Mouse (Mus musculus) CH12.LX (cell line): ENCODE results near the gene Gimap7. TPM values are rescaled to one million over a fixed set of nuclear protein-coding genes. Genes with fewer than 3 reads are reported as not detected.

Source experiments
- DNase-seq: peaks from one replicate; pipeline ENCODE4 v3.0.0-alpha.2; 2013; ENCODE audit errors: extremely low read depth
- H3K27ac ChIP-seq: 2 replicates; pipeline ENCODE4 v1.5.1; 2012; ENCODE audit warnings: low read depth, mild to moderate bottlenecking, control low read depth, moderate library complexity; ENCODE audit not compliant: insufficient read depth
- H3K27me3 ChIP-seq: replicated peaks from 2 replicates; pipeline ENCODE3; 2012; ENCODE audit warnings: inconsistent platforms
- H3K36me3 ChIP-seq, 2 experiments: replicated peaks in 1 of 2; 2 replicates each; pipeline versions ENCODE3 to v1.6.1; 2012; ENCODE audit warnings: inconsistent platforms in 1 of 2, low read length in 1 of 2, mild to moderate bottlenecking in 1 of 2, mixed read lengths in 1 of 2, moderate library complexity in 1 of 2; ENCODE audit not compliant: control insufficient read depth in 1 of 2, insufficient read depth in 1 of 2
- H3K4me1 ChIP-seq, 2 experiments: 2 replicates each; pipeline ENCODE4 v1.6.1; 2012; ENCODE audit warnings: inconsistent platforms in 1 of 2, moderate library complexity in 1 of 2; ENCODE audit not compliant: insufficient read depth in 2 of 2, control insufficient read depth in 1 of 2
- H3K4me2 ChIP-seq: 2 replicates; pipeline ENCODE4 v1.6.1; 2012; ENCODE audit warnings: low read depth, mild to moderate bottlenecking, control low read depth; ENCODE audit not compliant: poor library complexity, insufficient read depth, severe bottlenecking
- H3K4me3 ChIP-seq, 3 experiments: fragments of 150-350 bp in 1 of 3; sonication (generic) in 1 of 3; replicated peaks in 1 of 3; 2 replicates each; pipeline versions ENCODE3 to v1.5.1; 2011 to 2012; ENCODE audit warnings: low read depth in 2 of 3, low read length in 2 of 3, mild to moderate bottlenecking in 2 of 3, moderate library complexity in 2 of 3, control low read depth in 1 of 3, improper control_type of control experiment in 1 of 3, inconsistent platforms in 1 of 3, mixed read lengths in 1 of 3; ENCODE audit not compliant: poor library complexity in 1 of 3
- H3K79me2 ChIP-seq: replicated peaks from 2 replicates; pipeline ENCODE4 v1.6.1; 2012; ENCODE audit warnings: mild to moderate bottlenecking, moderate library complexity; ENCODE audit not compliant: control insufficient read depth, poor library complexity, insufficient read depth, severe bottlenecking; ENCODE audit errors: extremely low read depth
- H3K9ac ChIP-seq: 2 replicates; pipeline ENCODE4 v1.6.1; 2012; ENCODE audit warnings: low read depth, mild to moderate bottlenecking, control low read depth, moderate library complexity; ENCODE audit not compliant: insufficient read depth
- H3K9me3 ChIP-seq: replicated peaks from 2 replicates; pipeline ENCODE3; 2012; ENCODE audit warnings: low read length, inconsistent platforms, mixed read lengths
- BHLHE40 ChIP-seq: IDR thresholded peaks from 2 replicates; pipeline ENCODE4 v1.6.1; 2011; ENCODE audit warnings: mild to moderate bottlenecking, low read depth, low read length, improper control_type of control experiment
- CHD1 ChIP-seq: IDR thresholded peaks from 2 replicates; pipeline ENCODE4 v1.6.1; 2012; ENCODE audit warnings: low read depth, low read length, improper control_type of control experiment, inconsistent platforms
- CHD2 ChIP-seq: IDR thresholded peaks from 2 replicates; pipeline ENCODE4 v1.6.1; 2011; ENCODE audit warnings: low read length, improper control_type of control experiment
- CTCF ChIP-seq, 2 experiments: IDR thresholded peaks in 1 of 2; conservative IDR thresholded peaks in 1 of 2; 2 replicates each; pipeline ENCODE4 v1.5.1; 2011 to 2012; ENCODE audit warnings: low read depth in 2 of 2, low read length in 2 of 2, improper control_type of control experiment in 1 of 2, inconsistent platforms in 1 of 2, mild to moderate bottlenecking in 1 of 2, moderate library complexity in 1 of 2
- E2F4 ChIP-seq: IDR thresholded peaks from 2 replicates; pipeline ENCODE4 v1.6.1; 2011; ENCODE audit warnings: low read depth, low read length, improper control_type of control experiment; ENCODE audit not compliant: insufficient replicate concordance
- ELF1 ChIP-seq: IDR thresholded peaks from 2 replicates; pipeline ENCODE4 v1.6.1; 2014; ENCODE audit warnings: low read depth, mild to moderate bottlenecking, inconsistent platforms, low read length, improper control_type of control experiment
- EP300 ChIP-seq: IDR thresholded peaks from 2 replicates; pipeline ENCODE4 v1.6.1; 2011; ENCODE audit warnings: low read length, improper control_type of control experiment
- ETS1 ChIP-seq: conservative IDR thresholded peaks from 2 replicates; pipeline ENCODE4 v1.6.1; 2012; ENCODE audit warnings: low read depth, mild to moderate bottlenecking, inconsistent platforms, low read length, improper control_type of control experiment, moderate library complexity
- GABPA ChIP-seq: IDR thresholded peaks from 2 replicates; pipeline ENCODE4 v1.6.1; 2012; ENCODE audit warnings: low read depth, low read length, improper control_type of control experiment, inconsistent platforms; ENCODE audit not compliant: insufficient replicate concordance
- HCFC1 ChIP-seq: IDR thresholded peaks from 2 replicates; pipeline ENCODE4 v1.6.1; 2012; ENCODE audit warnings: low read depth, mild to moderate bottlenecking, inconsistent platforms, low read length, improper control_type of control experiment
- IRF4 ChIP-seq: IDR thresholded peaks from 2 replicates; pipeline ENCODE4 v1.6.1; 2014; ENCODE audit warnings: low read depth, mild to moderate bottlenecking, inconsistent platforms, low read length, improper control_type of control experiment
- JUN ChIP-seq: IDR thresholded peaks from 2 replicates; pipeline ENCODE4 v1.6.1; 2011; ENCODE audit warnings: low read depth, mild to moderate bottlenecking, low read length, improper control_type of control experiment, moderate library complexity; ENCODE audit not compliant: insufficient read depth
- JUND ChIP-seq: conservative IDR thresholded peaks from 2 replicates; pipeline ENCODE4 v1.6.1; 2011; ENCODE audit warnings: low read depth, low read length, improper control_type of control experiment
- KAT2A ChIP-seq: IDR thresholded peaks from 2 replicates; pipeline ENCODE4 v1.6.1; 2012; ENCODE audit warnings: low read length, improper control_type of control experiment, inconsistent platforms; ENCODE audit not compliant: insufficient replicate concordance
- MAFK ChIP-seq: IDR thresholded peaks from 2 replicates; pipeline ENCODE4 v1.6.1; 2011; ENCODE audit warnings: low read length, improper control_type of control experiment; ENCODE audit not compliant: insufficient replicate concordance
- MAX ChIP-seq: IDR thresholded peaks from 2 replicates; pipeline ENCODE4 v1.6.1; 2011; ENCODE audit warnings: low read length, improper control_type of control experiment
- MAZ ChIP-seq: IDR thresholded peaks from 2 replicates; pipeline ENCODE4 v1.6.1; 2012; ENCODE audit warnings: low read depth, mild to moderate bottlenecking, inconsistent platforms, low read length, improper control_type of control experiment, moderate library complexity
- MEF2A ChIP-seq: IDR thresholded peaks from 2 replicates; pipeline ENCODE4 v1.6.1; 2014; ENCODE audit warnings: low read depth, mild to moderate bottlenecking, inconsistent platforms, low read length, improper control_type of control experiment, borderline replicate concordance
- MXI1 ChIP-seq: IDR thresholded peaks from 2 replicates; pipeline ENCODE4 v1.6.1; 2011; ENCODE audit warnings: mild to moderate bottlenecking, low read depth, low read length, improper control_type of control experiment
- MYC ChIP-seq: IDR thresholded peaks from 2 replicates; pipeline ENCODE4 v1.6.1; 2011; ENCODE audit warnings: low read depth, mild to moderate bottlenecking, improper control_type of control experiment, low read length
- NELFE ChIP-seq: IDR thresholded peaks from 2 replicates; pipeline ENCODE4 v1.6.1; 2011; ENCODE audit warnings: low read depth, low read length, improper control_type of control experiment
- NRF1 ChIP-seq: IDR thresholded peaks from 2 replicates; pipeline ENCODE4 v1.6.1; 2014; ENCODE audit warnings: low read depth, mild to moderate bottlenecking, inconsistent platforms, low read length, improper control_type of control experiment, moderate library complexity
- PAX5 ChIP-seq: IDR thresholded peaks from 2 replicates; pipeline ENCODE4 v1.6.1; 2012; ENCODE audit warnings: low read length, inconsistent platforms, mixed read lengths
- POLR2A ChIP-seq: IDR thresholded peaks from 2 replicates; pipeline ENCODE4 v1.6.1; 2011; ENCODE audit warnings: low read depth, mild to moderate bottlenecking, improper control_type of control experiment, low read length
- RAD21 ChIP-seq: IDR thresholded peaks from 2 replicates; pipeline ENCODE4 v1.6.1; 2011; ENCODE audit warnings: low read depth, mild to moderate bottlenecking, low read length, improper control_type of control experiment, moderate library complexity
- RCOR1 ChIP-seq: conservative IDR thresholded peaks from 2 replicates; pipeline ENCODE4 v1.6.1; 2012; ENCODE audit warnings: low read depth, mild to moderate bottlenecking, inconsistent platforms, low read length, improper control_type of control experiment
- SIN3A ChIP-seq: IDR thresholded peaks from 2 replicates; pipeline ENCODE4 v1.6.1; 2012; ENCODE audit warnings: low read length, improper control_type of control experiment, inconsistent platforms
- SMC3 ChIP-seq: IDR thresholded peaks from 2 replicates; pipeline ENCODE4 v1.6.1; 2011; ENCODE audit warnings: low read depth, low read length, improper control_type of control experiment
- TBP ChIP-seq: conservative IDR thresholded peaks from 2 replicates; pipeline ENCODE4 v1.6.1; 2011; ENCODE audit warnings: low read depth, low read length, improper control_type of control experiment
- TCF12 ChIP-seq: IDR thresholded peaks from 2 replicates; pipeline ENCODE4 v1.6.1; 2014; ENCODE audit warnings: low read depth, mild to moderate bottlenecking, inconsistent platforms, low read length, improper control_type of control experiment
- UBTF ChIP-seq: IDR thresholded peaks from 2 replicates; pipeline ENCODE4 v1.6.1; 2012; ENCODE audit warnings: low read depth, mild to moderate bottlenecking, inconsistent platforms, low read length, improper control_type of control experiment, moderate library complexity
- USF1 ChIP-seq: IDR thresholded peaks from 2 replicates; pipeline ENCODE4 v1.6.1; 2014; ENCODE audit warnings: low read depth, mild to moderate bottlenecking, inconsistent platforms, low read length, improper control_type of control experiment
- USF2 ChIP-seq: conservative IDR thresholded peaks from 2 replicates; pipeline ENCODE4 v1.6.1; 2011; ENCODE audit warnings: low read depth, low read length, improper control_type of control experiment
- ZC3H11A ChIP-seq: IDR thresholded peaks from 2 replicates; pipeline ENCODE4 v1.6.1; 2012; ENCODE audit warnings: low read depth, mild to moderate bottlenecking, inconsistent platforms, low read length, improper control_type of control experiment
- ZKSCAN1 ChIP-seq: IDR thresholded peaks from 2 replicates; pipeline ENCODE4 v1.6.1; 2012; ENCODE audit warnings: low read depth, inconsistent platforms, low read length, improper control_type of control experiment, borderline replicate concordance
- ZMIZ1 ChIP-seq: IDR thresholded peaks from 2 replicates; pipeline ENCODE4 v1.6.1; 2012; ENCODE audit warnings: low read depth, mild to moderate bottlenecking, inconsistent platforms, low read length, improper control_type of control experiment
- ZNF384 ChIP-seq: IDR thresholded peaks from 2 replicates; pipeline ENCODE4 v1.6.1; 2012; ENCODE audit warnings: low read depth, low read length, improper control_type of control experiment, inconsistent platforms
- dilution Hi-C: fragments of 300-500 bp; cut with MboI; formaldehyde crosslinking; loops from 2 replicates; pipeline ENCODE4 v1.14.3; 2020; ENCODE audit warnings: low sequenced_read_pairs; ENCODE audit not compliant: extremely low pct_unique_long_range_greater_than_20kb, extremely low pct_ligation_motif_present
- in situ Hi-C: fragments of 300-500 bp; cut with MboI; formaldehyde crosslinking; loops from 3 replicates; pipeline ENCODE4 v1.14.3; 2019; ENCODE audit warnings: low sequenced_read_pairs, low pct_ligation_motif_present, low pct_unique_long_range_greater_than_20kb, mixed read lengths
- polyA plus RNA-seq: library from polyadenylated mRNA; unstranded; fragments of >175 nt; gene quantifications from 2 replicates; pipeline ENCODE4 v1.2.1, GENCODE M21; 2012; ENCODE audit warnings: low read depth; ENCODE audit not compliant: insufficient read length
- total RNA-seq, 2 experiments: library from RNA; depleted of rRNA; stranded (reverse); fragments of 300-350 nt in 1 of 2; fragments of >200 nt in 1 of 2; gene quantifications; 2 replicates each; pipeline ENCODE4 v1.2.3; 2012 to 2014

The Gimap7 gene
- total and polyA plus RNA-seq, 3 experiments, result 4.2 to 14.5 (median 7.0) TPM

GRCm38 (mm10) chr6:48738961-48739779 lies 20.7 kb downstream of the Gimap7 start, which contains the start of gene Gimap1:
TSS of gene Gimap1 (plus strand) at chr6:48739054.
- peaks cover 16 to 61% of the 10 kb centered on the region in 2 experiments for H3K4me1 ChIP-seq
- H3K9me3 ChIP-seq, result peaks cover 11% of the 10 kb centered on the region
- peak within 1 kb of the TSS; percentile 66 to 91 (median 72) for H3K4me3 ChIP-seq
- dilution Hi-C loops (no loop called here), in situ Hi-C loops (loop anchor here (5.0 kb wide), 1 partner anchor 37 kb away; no protein-coding TSS in a partner anchor)
- peak; percentile 81 for DNase-seq
- peak within 1 kb of the TSS; percentile 82 for H3K9ac ChIP-seq
- H3K27me3 ChIP-seq, result no peaks in the 10 kb centered on the region
- H3K79me2 ChIP-seq, result peaks cover 62% of the 10 kb centered on the region
- peak within 1 kb of the TSS; percentile 89 for H3K4me2 ChIP-seq
- peak within 1 kb of the TSS; percentile 93 for H3K27ac ChIP-seq
- H3K36me3 ChIP-seq, result peaks cover 24 to 34% of the 10 kb centered on the region in 2 experiments
- TF ChIP-seq KAT2A (peak; percentile 42; the same call in 1 of the 2 replicates), BHLHE40 (peak; percentile 20; the same call in 1 of the 2 replicates), ETS1 (0 out of 2 replicates have a peak, but pooled peaks have one; percentile 25), GABPA (no peak), NRF1 (no peak), USF2 (no peak), RAD21 (no peak; the same call in 1 of the 2 replicates), HCFC1 (peak; percentile 76), NELFE (peak; percentile 78), E2F4 (no peak), JUND (0 out of 2 replicates have a peak, but pooled peaks have one; percentile 8), POLR2A (peak; percentile 85), USF1 (no peak), MEF2A (no peak), SIN3A (peak; percentile 79), EP300 (peak; percentile 51), MXI1 (peak; percentile 47; the same call in 1 of the 2 replicates), TCF12 (peak; percentile 74; the same call in 1 of the 2 replicates), MAZ (no peak; the same call in 1 of the 2 replicates), ZNF384 (peak; percentile 84), MAX (peak; percentile 58), IRF4 (peak; percentile 33; the same call in 1 of the 2 replicates), MAFK (0 out of 2 replicates have a peak, but pooled peaks have one; percentile 41), ELF1 (peak; percentile 88), ZC3H11A (no peak), ZKSCAN1 (no peak), PAX5 (no peak), RCOR1 (no peak), MYC (peak; percentile 65), CHD2 (no peak), UBTF (no peak), SMC3 (no peak), CTCF (conservative IDR thresholded peaks at IDR 0.05 in 1 of 2, IDR thresholded peaks at IDR 0.05 in 1 of 2; ENCODE audit: low read depth in 2 of 2, low read length in 2 of 2) (no peak), TBP (peak; percentile 87; the same call in 1 of the 2 replicates), JUN (no peak), CHD1 (no peak; the same call in none of the 2 replicates), ZMIZ1 (peak; percentile 61; the same call in 1 of the 2 replicates)
